Comparison of ENCODE assay signal across 25 mouse cellular contexts in genomic region chr19:12786803-12787395, GRCm38 (mm10). TPM values are rescaled to one million over a fixed set of nuclear protein-coding genes. Genes with fewer than 3 reads are reported as not detected.
DNase-seq lines count a peak whose midpoint lies in the region; ATAC-seq and TF ChIP-seq lines count a peak whose summit lies in the region.
"Had no signal": no experiment of that assay in that cellular context is flagged by ENCODE, and none has a peak within 500 bp of the region (broad histone marks: within the 10 kb centered on the region; RNA-seq: fewer than 3 reads in every experiment).

No protein-coding gene starts in this region.

- H3K27me3 ChIP-seq in neural tube, embryonic 15.5 days (replicated peaks), result no peaks in the 10 kb centered on the region
- H3K27me3 ChIP-seq: forebrain, embryonic 13.5 days; heart, embryonic 13.5 days; hindbrain, embryonic 13.5 days; Patski had no signal

- WGBS in neural tube, embryonic 15.5 days, result 78% methylated on average over 2 of the region's 2 CpGs

- peaks cover 12% of the 10 kb centered on the region for H3K4me1 ChIP-seq in neural tube, embryonic 15.5 days

- H3K4me3 ChIP-seq in gastrocnemius, adult 2 months, result no peak overlapping the region
- no peak overlapping the region for H3K4me3 ChIP-seq in neural tube, embryonic 15.5 days (replicated peaks)
- H3K4me3 ChIP-seq: embryonic facial prominence, embryonic 10.5 days; forebrain, embryonic 13.5 days; heart, embryonic 13.5 days; hindbrain, embryonic 13.5 days had no signal

- no peak for DNase-seq in gastrocnemius, adult 2 months
- no peak for DNase-seq in gastrocnemius, postnatal 4 days (ENCODE audit: low spot score in 2 of 2)
- DNase-seq in layer of hippocampus, adult 9-10 months (ENCODE audit: low spot score), result peak; percentile 47
- no peak for DNase-seq in layer of hippocampus, adult 8-10 months (ENCODE audit: low spot score in 2 of 2)
- no peak for DNase-seq in neural tube, embryonic 10.5 days (ENCODE audit: extremely low spot score, low spot score)
- DNase-seq in kidney, adult 18-20 months, result no peak
- DNase-seq: adrenal gland, postnatal 14 days; forebrain, postnatal 0 days; gastrocnemius, postnatal 10 days had no signal

- intact Hi-C loops in gastrocnemius, adult 2 months (cut with DNase I), result no loop called here

- no peak overlapping the region for H3K4me2 ChIP-seq in neural tube, embryonic 15.5 days
- H3K4me2 ChIP-seq: forebrain, embryonic 13.5 days; heart, embryonic 13.5 days; hindbrain, embryonic 13.5 days had no signal

- no peak overlapping the region for H3K9ac ChIP-seq in neural tube, embryonic 15.5 days (replicated peaks)
- H3K9ac ChIP-seq: forebrain, embryonic 13.5 days; forebrain, postnatal 0 days; heart, embryonic 13.5 days; hindbrain, embryonic 13.5 days had no signal

- no peak for ATAC-seq in neural tube, embryonic 15.5 days (ENCODE audit: low FRiP score)
- ATAC-seq: activated CD4-positive, CD25-positive, alpha-beta regulatory T cell, adult 4 months; forebrain, embryonic 13.5 days; forebrain, postnatal 0 days; hindbrain, postnatal 0 days; Patski had no signal

- no peaks in the 10 kb centered on the region for H3K36me3 ChIP-seq in neural tube, embryonic 15.5 days
- H3K36me3 ChIP-seq: hindbrain, embryonic 13.5 days had no signal

- TF ChIP-seq CTCF in gastrocnemius, adult 2 months (IDR thresholded peaks at IDR 0.05), result no peak

- no peaks in the 10 kb centered on the region for H3K9me3 ChIP-seq in neural tube, embryonic 15.5 days (replicated peaks)
- H3K9me3 ChIP-seq: embryonic facial prominence, embryonic 10.5 days; forebrain, embryonic 13.5 days; heart, embryonic 13.5 days; hindbrain, embryonic 13.5 days had no signal

- peak overlapping the region; percentile 39; the same call in 1 of the 2 replicates for H3K27ac ChIP-seq in gastrocnemius, adult 2 months
- H3K27ac ChIP-seq in neural tube, embryonic 15.5 days (replicated peaks), result 0 out of 2 replicates have a peak overlapping the region, but pooled peaks have one; percentile 5
- H3K27ac ChIP-seq: embryonic facial prominence, embryonic 10.5 days; forebrain, embryonic 13.5 days; heart, embryonic 13.5 days; hindbrain, embryonic 13.5 days; hindbrain, postnatal 0 days had no signal

RNA-seq across cellular contexts. Expression of gene Zfp91, which starts 9.0 kb away (rescaled TPM):
- 100 to 1,000 TPM; 135 to 138 TPM for total RNA-seq in gastrocnemius, adult 2 months (2021)
- 10 to 100 TPM; 62.2 to 71.0 TPM for total RNA-seq in gastrocnemius, postnatal 4 days (2021)
- total RNA-seq in layer of hippocampus, adult 8-10 months (2022), result 10 to 100 TPM; 87.1 to 94.7 (median 90.9) TPM
- 12.3 and 12.9 TPM in 2 replicates for polyA plus RNA-seq in neural tube, embryonic 15.5 days (2015; fragmentation: Nextera tagmentation; extraction: Ambion mirVana)

RNA-seq across cellular contexts. Expression of gene Lpxn, which starts 9.1 kb away (rescaled TPM):
- total RNA-seq in gastrocnemius, adult 2 months (2021), result under 1 TPM in 1 of 2 experiments, not detected in 1; 0.17 TPM
- 1 to 10 TPM; 1.5 to 1.9 TPM for total RNA-seq in gastrocnemius, postnatal 4 days (2021)
- 1 to 10 TPM; 1.4 to 6.1 (median 2.7) TPM for total RNA-seq in layer of hippocampus, adult 8-10 months (2022)
- 1.2 and 4.0 TPM in 2 replicates for polyA plus RNA-seq in neural tube, embryonic 15.5 days (2015; fragmentation: Nextera tagmentation; extraction: Ambion mirVana)

RNA-seq across cellular contexts. Expression of gene Cntf, which starts 21.5 kb away (rescaled TPM):
- 1 to 10 TPM; 1.8 to 2.2 TPM for total RNA-seq in gastrocnemius, adult 2 months (2021)
- total RNA-seq in gastrocnemius, postnatal 4 days (2021), result 1 to 10 TPM; 2.6 to 3.8 TPM
- 1 to 10 TPM; 4.0 to 4.9 (median 4.6) TPM for total RNA-seq in layer of hippocampus, adult 8-10 months (2022)
- polyA plus RNA-seq in neural tube, embryonic 15.5 days (2015; fragmentation: Nextera tagmentation; extraction: Ambion mirVana), result 1.0 and 1.1 TPM in 2 replicates

RNA-seq across cellular contexts. Expression of gene Gm5244, which starts 59.6 kb away (rescaled TPM):
- not detected for total RNA-seq in gastrocnemius, adult 2 months (2021)
- not detected for total RNA-seq in gastrocnemius, postnatal 4 days (2021)
- not detected for total RNA-seq in layer of hippocampus, adult 8-10 months (2022)
- polyA plus RNA-seq in neural tube, embryonic 15.5 days (2015; fragmentation: Nextera tagmentation; extraction: Ambion mirVana), result not detected in 2 replicates
- total RNA-seq: adrenal gland, adult 18-20 months; adrenal gland, postnatal 14 days; forebrain, postnatal 0 days; gastrocnemius, postnatal 10 days; heart, postnatal 10 days; hematopoietic stem cell, adult 5-6 weeks; hindbrain, postnatal 0 days; MEL had no signal
- polyA plus RNA-seq: activated CD4-positive, CD25-positive, alpha-beta regulatory T cell, adult 4 months; C2C12; cerebellum, adult 2 months; embryonic facial prominence, embryonic 10.5 days; embryonic facial prominence, embryonic 14.5 days; forebrain, embryonic 13.5 days; forebrain, postnatal 0 days; gonadal fat pad, adult 2 months; heart, embryonic 13.5 days; hindbrain, embryonic 13.5 days; hindbrain, postnatal 0 days; Patski had no signal
